Mouse (Mus musculus) kidney, adult 11 months (tissue): ENCODE data around the gene Ccdc96.
A peak's percentile ranks its signal among the peaks of the same experiment; 100 is the strongest.

Source experiments
- DNase-seq: peaks from one replicate; pipeline ENCODE4 v3.0.0; 2022

The Ccdc96 gene

GRCm38 (mm10) chr5:36474283-36474682 is 10.1 kb upstream of the Ccdc96 start:
- DNase-seq = peak; percentile 60

GRCm38 (mm10) chr5:36477486-36477885 is 6.9 kb upstream of the Ccdc96 start:
- no peak for DNase-seq

- no peak for DNase-seq
Measured at GRCm38 (mm10) chr5:36478540-36479420, 5.6 kb upstream of the Ccdc96 start.

- DNase-seq = no peak
Measured at GRCm38 (mm10) chr5:36479735-36480134, 4.7 kb upstream of the Ccdc96 start.

GRCm38 (mm10) chr5:36480398-36480797 is 4.0 kb upstream of the Ccdc96 start:
- DNase-seq = no peak

- no peak for DNase-seq
Measured at GRCm38 (mm10) chr5:36481114-36481513, 3.3 kb upstream of the Ccdc96 start.

- no peak for DNase-seq
Measured at GRCm38 (mm10) chr5:36483203-36484101, 936 bp upstream of the Ccdc96 start.

GRCm38 (mm10) chr5:36485306-36485705 is 918 bp downstream of the Ccdc96 start:
- DNase-seq = no peak

GRCm38 (mm10) chr5:36489225-36489624 is 4.8 kb downstream of the Ccdc96 start:
- DNase-seq = peak; percentile 49

GRCm38 (mm10) chr5:36493919-36494318 is 9.5 kb downstream of the Ccdc96 start:
- DNase-seq = no peak

GRCm38 (mm10) chr5:36494709-36495108 is 10.3 kb downstream of the Ccdc96 start:
- no peak for DNase-seq

GRCm38 (mm10) chr5:36505235-36505634 is 20.8 kb downstream of the Ccdc96 start:
- DNase-seq = no peak

GRCm38 (mm10) chr5:36505643-36506042 is 21.3 kb downstream of the Ccdc96 start:
- DNase-seq = no peak

- peak; percentile 35 for DNase-seq
Measured at GRCm38 (mm10) chr5:36508351-36508750, 24.0 kb downstream of the Ccdc96 start.

GRCm38 (mm10) chr5:36510956-36511355 is 26.6 kb downstream of the Ccdc96 start:
- DNase-seq = no peak

GRCm38 (mm10) chr5:36515126-36515525 is 30.7 kb downstream of the Ccdc96 start:
- DNase-seq = no peak

- DNase-seq = no peak
Measured at GRCm38 (mm10) chr5:36515558-36515957, 31.2 kb downstream of the Ccdc96 start.

- DNase-seq = no peak
Measured at GRCm38 (mm10) chr5:36517596-36517995, 33.2 kb downstream of the Ccdc96 start.

GRCm38 (mm10) chr5:36519751-36520150 is 35.4 kb downstream of the Ccdc96 start:
- no peak for DNase-seq

GRCm38 (mm10) chr5:36522782-36523181 is 38.4 kb downstream of the Ccdc96 start:
- DNase-seq = peak; percentile 39

- DNase-seq = no peak
Measured at GRCm38 (mm10) chr5:36523219-36523703, 38.9 kb downstream of the Ccdc96 start.

GRCm38 (mm10) chr5:36525216-36525615 is 40.8 kb downstream of the Ccdc96 start:
- DNase-seq = no peak

GRCm38 (mm10) chr5:36526274-36526673 is 41.9 kb downstream of the Ccdc96 start:
- no peak for DNase-seq

GRCm38 (mm10) chr5:36526921-36527320 is 42.5 kb downstream of the Ccdc96 start:
- DNase-seq = no peak
